Mouse (Mus musculus): ENCODE data around the gene Glipr2. TPM values are rescaled to one million over a fixed set of nuclear protein-coding genes. Genes with fewer than 3 reads are reported as not detected.

The Glipr2 gene
- 39.0 and 45.7 TPM in 2 replicates for polyA plus RNA-seq (2015; fragmentation: Nextera tagmentation; extraction: Ambion mirVana)

- Histone ChIP-seq H3K9ac (peak within 1 kb of the TSS; percentile 79), H3K4me1 (replicated peaks) (peaks cover 56% of the 10 kb centered on the region), H3K4me2 (peak within 1 kb of the TSS; percentile 97), H3K9me3 (replicated peaks) (no peaks in the 10 kb centered on the region), H3K36me3 (no peaks in the 10 kb centered on the region), H3K4me3 (replicated peaks) (peak within 1 kb of the TSS; percentile 77), H3K27me3 (0 out of 2 replicates have a peak, but pooled peaks cover 11% of the 10 kb centered on the region), H3K27ac (peak within 1 kb of the TSS; percentile 73)
- DNase-seq (peak; percentile 76), ATAC-seq (ENCODE audit: low read depth) (peak; percentile 80)
- under 1% methylated on average over 45 of the region's 45 CpGs for WGBS (ENCODE audit: insufficient replicate concordance)
These were observed at the start of gene Glipr2 for GRCm38 (mm10) chr4:43957292-43957845. TSS of gene Glipr2 (plus strand) at chr4:43957401.

GRCm38 (mm10) chr4:43918221-43918620 lies 39.0 kb upstream of the Glipr2 start:
- Histone ChIP-seq H3K4me1 (replicated peaks) (no peaks in the 10 kb centered on the region), H3K27me3 (no peaks in the 10 kb centered on the region), H3K9ac (no peak overlapping the region), H3K36me3 (no peaks in the 10 kb centered on the region), H3K27ac (no peak overlapping the region), H3K4me2 (no peak overlapping the region), H3K4me3 (replicated peaks) (no peak overlapping the region), H3K9me3 (replicated peaks) (no peaks in the 10 kb centered on the region)
- WGBS (ENCODE audit: insufficient replicate concordance): 85% methylated on average over 5 of the region's 5 CpGs
- ATAC-seq (ENCODE audit: low read depth) (no peak), DNase-seq (no peak)

GRCm38 (mm10) chr4:43920602-43921001 lies 36.6 kb upstream of the Glipr2 start:
- Histone ChIP-seq H3K4me2 (no peak overlapping the region), H3K36me3 (no peaks in the 10 kb centered on the region), H3K27ac (no peak overlapping the region), H3K27me3 (no peaks in the 10 kb centered on the region), H3K9ac (no peak overlapping the region), H3K9me3 (replicated peaks) (no peaks in the 10 kb centered on the region), H3K4me1 (replicated peaks) (no peaks in the 10 kb centered on the region), H3K4me3 (replicated peaks) (no peak overlapping the region)
- ATAC-seq (ENCODE audit: low read depth) (no peak), DNase-seq (no peak)
- WGBS (ENCODE audit: insufficient replicate concordance): 65% methylated on average over 1 of the region's 1 CpGs

- 73% methylated on average over 6 of the region's 6 CpGs for WGBS (ENCODE audit: insufficient replicate concordance)
- no peaks in the 10 kb centered on the region for H3K9me3 ChIP-seq (replicated peaks)
- ATAC-seq (ENCODE audit: low read depth): no peak
- no peak overlapping the region for H3K4me3 ChIP-seq (replicated peaks)
- DNase-seq: no peak
- H3K4me2 ChIP-seq: no peak overlapping the region
- no peak overlapping the region for H3K9ac ChIP-seq
- no peaks in the 10 kb centered on the region for H3K4me1 ChIP-seq (replicated peaks)
- no peaks in the 10 kb centered on the region; the same call in 1 of the 2 replicates for H3K36me3 ChIP-seq
- H3K27ac ChIP-seq: no peak overlapping the region
- H3K27me3 ChIP-seq: no peaks in the 10 kb centered on the region
These were observed 32.1 kb upstream of the Glipr2 start for GRCm38 (mm10) chr4:43925125-43925524.

GRCm38 (mm10) chr4:43925779-43926178 lies 31.4 kb upstream of the Glipr2 start:
- Histone ChIP-seq H3K9ac (no peak overlapping the region), H3K27me3 (no peaks in the 10 kb centered on the region), H3K4me2 (no peak overlapping the region), H3K27ac (no peak overlapping the region), H3K9me3 (replicated peaks) (no peaks in the 10 kb centered on the region), H3K4me3 (replicated peaks) (no peak overlapping the region), H3K36me3 (no peaks in the 10 kb centered on the region; the same call in 1 of the 2 replicates), H3K4me1 (replicated peaks) (no peaks in the 10 kb centered on the region)
- ATAC-seq (ENCODE audit: low read depth) (peak; percentile 53), DNase-seq (peak; percentile 61)
- 7% methylated on average over 3 of the region's 3 CpGs for WGBS (ENCODE audit: insufficient replicate concordance)

GRCm38 (mm10) chr4:43927826-43928225 lies 29.4 kb upstream of the Glipr2 start:
- 78% methylated on average over 3 of the region's 3 CpGs for WGBS (ENCODE audit: insufficient replicate concordance)
- no peak for ATAC-seq (ENCODE audit: low read depth)
- peak; percentile 37 for DNase-seq

GRCm38 (mm10) chr4:43931877-43932276 lies 25.3 kb upstream of the Glipr2 start:
- H3K27me3 ChIP-seq: no peaks in the 10 kb centered on the region
- ATAC-seq (ENCODE audit: low read depth) (no peak), DNase-seq (no peak)
- WGBS (ENCODE audit: insufficient replicate concordance): 52% methylated on average over 4 of the region's 4 CpGs
- no peaks in the 10 kb centered on the region for H3K9me3 ChIP-seq (replicated peaks)
- H3K9ac ChIP-seq: no peak overlapping the region
- no peak overlapping the region for H3K4me3 ChIP-seq (replicated peaks)
- H3K4me2 ChIP-seq: no peak overlapping the region
- H3K4me1 ChIP-seq (replicated peaks): peaks cover 9% of the 10 kb centered on the region
- no peak overlapping the region for H3K27ac ChIP-seq
- H3K36me3 ChIP-seq: no peaks in the 10 kb centered on the region; the same call in 1 of the 2 replicates

More at GRCm38 (mm10) chr4:43927826-43928225, 29.4 kb upstream of the Glipr2 start:
- H3K4me3 ChIP-seq (replicated peaks): no peak overlapping the region
- H3K4me1 ChIP-seq (replicated peaks): no peaks in the 10 kb centered on the region
- no peak overlapping the region for H3K4me2 ChIP-seq
- H3K27ac ChIP-seq: no peak overlapping the region
- no peaks in the 10 kb centered on the region for H3K9me3 ChIP-seq (replicated peaks)
- no peak overlapping the region for H3K9ac ChIP-seq
- no peaks in the 10 kb centered on the region; the same call in 1 of the 2 replicates for H3K36me3 ChIP-seq
- H3K27me3 ChIP-seq: no peaks in the 10 kb centered on the region

GRCm38 (mm10) chr4:43936186-43936585 lies 21.0 kb upstream of the Glipr2 start:
- peaks cover 16% of the 10 kb centered on the region for H3K4me1 ChIP-seq (replicated peaks)
- H3K36me3 ChIP-seq: no peaks in the 10 kb centered on the region
- no peak overlapping the region for H3K4me2 ChIP-seq
- no peak overlapping the region for H3K27ac ChIP-seq
- no peak overlapping the region for H3K4me3 ChIP-seq (replicated peaks)
- no peak for DNase-seq
- no peaks in the 10 kb centered on the region for H3K9me3 ChIP-seq (replicated peaks)
- WGBS (ENCODE audit: insufficient replicate concordance): 76% methylated on average over 4 of the region's 4 CpGs
- H3K27me3 ChIP-seq: no peaks in the 10 kb centered on the region
- no peak overlapping the region for H3K9ac ChIP-seq
- no peak for ATAC-seq (ENCODE audit: low read depth)

- 37% methylated on average over 14 of the region's 14 CpGs for WGBS (ENCODE audit: insufficient replicate concordance)
- H3K36me3 ChIP-seq: no peaks in the 10 kb centered on the region
- H3K9ac ChIP-seq: no peak overlapping the region
- DNase-seq (no peak), ATAC-seq (ENCODE audit: low read depth) (peak; percentile 47; the same call in 1 of the 2 replicates)
- H3K27me3 ChIP-seq: no peaks in the 10 kb centered on the region
- H3K4me2 ChIP-seq: no peak overlapping the region
- H3K27ac ChIP-seq: no peak overlapping the region
- H3K4me1 ChIP-seq (replicated peaks): peaks cover 16% of the 10 kb centered on the region
- H3K4me3 ChIP-seq (replicated peaks): no peak overlapping the region
- H3K9me3 ChIP-seq (replicated peaks): no peaks in the 10 kb centered on the region
These were observed 20.2 kb upstream of the Glipr2 start for GRCm38 (mm10) chr4:43936749-43937674.

- H3K9ac ChIP-seq: no peak overlapping the region
- 71% methylated on average over 5 of the region's 5 CpGs for WGBS (ENCODE audit: insufficient replicate concordance)
- no peaks in the 10 kb centered on the region for H3K9me3 ChIP-seq (replicated peaks)
- no peak overlapping the region for H3K27ac ChIP-seq
- no peak for ATAC-seq (ENCODE audit: low read depth)
- no peaks in the 10 kb centered on the region for H3K36me3 ChIP-seq
- no peak for DNase-seq
- no peak overlapping the region for H3K4me2 ChIP-seq
- no peak overlapping the region for H3K4me3 ChIP-seq (replicated peaks)
- peaks cover 12% of the 10 kb centered on the region for H3K4me1 ChIP-seq (replicated peaks)
- H3K27me3 ChIP-seq: no peaks in the 10 kb centered on the region
These were observed 15.9 kb upstream of the Glipr2 start for GRCm38 (mm10) chr4:43941315-43941714.

- Histone ChIP-seq H3K9me3 (replicated peaks) (no peaks in the 10 kb centered on the region), H3K9ac (no peak overlapping the region), H3K27me3 (no peaks in the 10 kb centered on the region), H3K4me3 (replicated peaks) (no peak overlapping the region), H3K4me1 (replicated peaks) (peaks cover 2% of the 10 kb centered on the region), H3K4me2 (no peak overlapping the region), H3K36me3 (no peaks in the 10 kb centered on the region), H3K27ac (no peak overlapping the region)
- WGBS (ENCODE audit: insufficient replicate concordance): 79% methylated on average over 8 of the region's 8 CpGs
- ATAC-seq (ENCODE audit: low read depth): no peak
- no peak for DNase-seq
These were observed 14.8 kb upstream of the Glipr2 start for GRCm38 (mm10) chr4:43942421-43942820.

Measured in liver, embryonic 13.5 days (tissue).